Mouse (Mus musculus): ENCODE measurements around the gene Tm7sf2. TPM values are rescaled to one million over a fixed set of nuclear protein-coding genes. Genes with fewer than 3 reads are reported as not detected.

Tm7sf2 gene
- polyA plus RNA-seq, 1 experiment from 2014 or later, result 34.9 TPM

Other genes with a start within 250 kb of the Tm7sf2 start
- gene Frmd8, start 193.1 kb downstream of the Tm7sf2 start, polyA plus RNA-seq (2015; fragmentation: Nextera tagmentation; extraction: Ambion mirVana), result 26.9 and 28.0 TPM in 2 replicates
- 3.5 and 4.2 TPM in 2 replicates for gene Slc25a45, start 190.6 kb downstream of the Tm7sf2 start, polyA plus RNA-seq (2015; fragmentation: Nextera tagmentation; extraction: Ambion mirVana)
- gene Tigd3, start 174.2 kb downstream of the Tm7sf2 start, polyA plus RNA-seq (2015; fragmentation: Nextera tagmentation; extraction: Ambion mirVana), result 1.9 and 2.7 TPM in 2 replicates
- 109 and 118 TPM in 2 replicates for gene Dpf2, start 155.4 kb downstream of the Tm7sf2 start, polyA plus RNA-seq (2015; fragmentation: Nextera tagmentation; extraction: Ambion mirVana)
- 11.9 and 12.4 TPM in 2 replicates for gene Cdc42ep2, start 143.6 kb downstream of the Tm7sf2 start, polyA plus RNA-seq (2015; fragmentation: Nextera tagmentation; extraction: Ambion mirVana)
- 64.0 and 65.8 TPM in 2 replicates for gene Pola2, start 104.2 kb downstream of the Tm7sf2 start, polyA plus RNA-seq (2015; fragmentation: Nextera tagmentation; extraction: Ambion mirVana)
- gene Slc22a20, start 82.2 kb downstream of the Tm7sf2 start, polyA plus RNA-seq (2015; fragmentation: Nextera tagmentation; extraction: Ambion mirVana), result not detected in 2 replicates
- gene Capn1, start 52.5 kb downstream of the Tm7sf2 start, polyA plus RNA-seq (2015; fragmentation: Nextera tagmentation; extraction: Ambion mirVana), result 10.3 and 10.4 TPM in 2 replicates
- gene Syvn1, start 21.8 kb downstream of the Tm7sf2 start, polyA plus RNA-seq (2015; fragmentation: Nextera tagmentation; extraction: Ambion mirVana), result 24.2 and 27.4 TPM in 2 replicates
- 72.7 and 78.4 TPM in 2 replicates for gene Mrpl49, start 10.6 kb downstream of the Tm7sf2 start, polyA plus RNA-seq (2015; fragmentation: Nextera tagmentation; extraction: Ambion mirVana)
- gene Fau, start 10.5 kb downstream of the Tm7sf2 start, polyA plus RNA-seq (2015; fragmentation: Nextera tagmentation; extraction: Ambion mirVana), result 876 and 881 TPM in 2 replicates
- 30.1 and 31.9 TPM in 2 replicates for gene Znhit2, start 7.2 kb downstream of the Tm7sf2 start, polyA plus RNA-seq (2015; fragmentation: Nextera tagmentation; extraction: Ambion mirVana)
- gene Vps51, start 8.9 kb upstream of the Tm7sf2 start, polyA plus RNA-seq (2015; fragmentation: Nextera tagmentation; extraction: Ambion mirVana), result 61.2 and 64.5 TPM in 2 replicates
- not detected in 2 replicates for gene Tmem262, start 11.7 kb upstream of the Tm7sf2 start, polyA plus RNA-seq (2015; fragmentation: Nextera tagmentation; extraction: Ambion mirVana)
- gene Gm28374, start 13.9 kb upstream of the Tm7sf2 start, polyA plus RNA-seq (2015; fragmentation: Nextera tagmentation; extraction: Ambion mirVana), result 1.3 and 2.2 TPM in 2 replicates
- gene Zfpl1, start 16.6 kb upstream of the Tm7sf2 start, polyA plus RNA-seq (2015; fragmentation: Nextera tagmentation; extraction: Ambion mirVana), result 58.5 and 61.3 TPM in 2 replicates
- gene Cdca5, start 16.6 kb upstream of the Tm7sf2 start, polyA plus RNA-seq (2015; fragmentation: Nextera tagmentation; extraction: Ambion mirVana), result 32.3 and 32.9 TPM in 2 replicates
- gene AC131692.1, start 26.0 kb upstream of the Tm7sf2 start, polyA plus RNA-seq (2015; fragmentation: Nextera tagmentation; extraction: Ambion mirVana), result 0.18 and 0.37 TPM in 2 replicates
- 28.9 and 38.8 TPM in 2 replicates for gene Naaladl1, start 37.4 kb upstream of the Tm7sf2 start, polyA plus RNA-seq (2015; fragmentation: Nextera tagmentation; extraction: Ambion mirVana)
- 44.3 and 44.7 TPM in 2 replicates for gene Sac3d1, start 50.3 kb upstream of the Tm7sf2 start, polyA plus RNA-seq (2015; fragmentation: Nextera tagmentation; extraction: Ambion mirVana)
- 31.7 and 33.8 TPM in 2 replicates for gene Snx15, start 59.9 kb upstream of the Tm7sf2 start, polyA plus RNA-seq (2015; fragmentation: Nextera tagmentation; extraction: Ambion mirVana)
- gene Batf2, start 72.6 kb upstream of the Tm7sf2 start, polyA plus RNA-seq (2015; fragmentation: Nextera tagmentation; extraction: Ambion mirVana), result 0.80 and 1.3 TPM in 2 replicates
- 99.2 and 103 TPM in 2 replicates for gene Arl2, start 73.2 kb upstream of the Tm7sf2 start, polyA plus RNA-seq (2015; fragmentation: Nextera tagmentation; extraction: Ambion mirVana)
- gene Majin, start 116.0 kb upstream of the Tm7sf2 start, polyA plus RNA-seq (2015; fragmentation: Nextera tagmentation; extraction: Ambion mirVana), result not detected in 2 replicates
- 0.39 and 0.41 TPM in 2 replicates for gene Gpha2, start 158.0 kb upstream of the Tm7sf2 start, polyA plus RNA-seq (2015; fragmentation: Nextera tagmentation; extraction: Ambion mirVana)
- gene Ppp2r5b, start 167.5 kb upstream of the Tm7sf2 start, polyA plus RNA-seq (2015; fragmentation: Nextera tagmentation; extraction: Ambion mirVana), result 21.2 and 22.3 TPM in 2 replicates
- 6.9 and 8.7 TPM in 2 replicates for gene Atg2a, start 173.3 kb upstream of the Tm7sf2 start, polyA plus RNA-seq (2015; fragmentation: Nextera tagmentation; extraction: Ambion mirVana)
- gene Ehd1, start 208.4 kb upstream of the Tm7sf2 start, polyA plus RNA-seq (2015; fragmentation: Nextera tagmentation; extraction: Ambion mirVana), result 88.8 and 115 TPM in 2 replicates
- gene Cdc42bpg, start 238.1 kb upstream of the Tm7sf2 start, polyA plus RNA-seq (2015; fragmentation: Nextera tagmentation; extraction: Ambion mirVana), result 1.0 and 1.4 TPM in 2 replicates